Mouse (Mus musculus) G1E (cell line): ENCODE measurements around the gene Dstn. TPM values are rescaled to one million over a fixed set of nuclear protein-coding genes. Genes with fewer than 3 reads are reported as not detected.

Experiments used
- ATAC-seq: 2 replicates; pipeline ENCODE4 v1.8.0; 2016; ENCODE audit warnings: mild to moderate bottlenecking; ENCODE audit not compliant: insufficient number of reproducible peaks, poor library complexity, low FRiP score, severe bottlenecking; ENCODE audit errors: extremely low read depth
- DNase-seq: peaks from one replicate; pipeline ENCODE4 v3.0.0; 2012; ENCODE audit warnings: low spot score
- H3K27me3 ChIP-seq: 2 replicates; pipeline ENCODE4 v1.6.1; 2012; ENCODE audit warnings: mild to moderate bottlenecking, low read length, inconsistent platforms; ENCODE audit not compliant: insufficient read depth
- H3K36me3 ChIP-seq: replicated peaks from 2 replicates; pipeline ENCODE3; 2012; ENCODE audit warnings: mild to moderate bottlenecking, inconsistent platforms
- H3K4me1 ChIP-seq: 2 replicates; pipeline ENCODE4 v1.6.1; 2012; ENCODE audit warnings: low read depth, low read length, inconsistent platforms, mixed read lengths; ENCODE audit not compliant: insufficient read depth
- H3K4me3 ChIP-seq: 2 replicates; pipeline ENCODE4 v1.5.1; 2012; ENCODE audit warnings: low read depth, mild to moderate bottlenecking, inconsistent platforms, low read length, moderate library complexity, mixed read lengths
- H3K9me3 ChIP-seq: replicated peaks from 2 replicates; pipeline ENCODE4 v1.6.1; 2012; ENCODE audit warnings: inconsistent platforms
- CTCF ChIP-seq: IDR thresholded peaks from 2 replicates; pipeline ENCODE4 v1.5.1; 2012; ENCODE audit warnings: low read depth, low read length, inconsistent platforms, mixed read lengths
- GATA1 ChIP-seq: IDR thresholded peaks from 2 replicates; pipeline ENCODE4 v1.6.1; 2012; ENCODE audit warnings: borderline replicate concordance, low read length, inconsistent platforms, mixed read lengths
- GATA2 ChIP-seq: IDR thresholded peaks from 2 replicates; pipeline ENCODE4 v1.6.1; 2012; ENCODE audit warnings: low read depth, low read length, inconsistent platforms, borderline replicate concordance
- POLR2AphosphoS5 ChIP-seq: IDR thresholded peaks from 2 replicates; pipeline ENCODE4 v1.6.1; 2012; ENCODE audit warnings: low read depth, low read length, inconsistent platforms; ENCODE audit not compliant: insufficient replicate concordance
- TAL1 ChIP-seq: conservative IDR thresholded peaks from 2 replicates; pipeline ENCODE4 v1.6.1; 2012; ENCODE audit warnings: low read depth, low read length, inconsistent platforms, mixed read lengths
- polyA plus RNA-seq: library from polyadenylated mRNA; stranded (reverse); fragments of >175 nt; gene quantifications from 2 replicates; pipeline ENCODE4 v1.2.3, GENCODE M21; 2012
- total RNA-seq, 2 experiments: library from RNA; stranded (forward) in 1 of 2; stranded (reverse) in 1 of 2; fragments of 200-1000 nt in 1 of 2; fragments of >200 nt in 1 of 2; fragmentation: Nextera tagmentation in 1 of 2; gene quantifications; 2 replicates each; pipeline ENCODE4 v1.2.3; 2014 to 2017

Gene Dstn
- 51.3 and 59.6 TPM in 2 replicates for total RNA-seq (2014; fragmentation: Nextera tagmentation)
- 94.2 and 97.9 TPM in 2 replicates for total RNA-seq (2017)
- polyA plus RNA-seq = 2.5 and 7.8 TPM in 2 replicates

DNA sequence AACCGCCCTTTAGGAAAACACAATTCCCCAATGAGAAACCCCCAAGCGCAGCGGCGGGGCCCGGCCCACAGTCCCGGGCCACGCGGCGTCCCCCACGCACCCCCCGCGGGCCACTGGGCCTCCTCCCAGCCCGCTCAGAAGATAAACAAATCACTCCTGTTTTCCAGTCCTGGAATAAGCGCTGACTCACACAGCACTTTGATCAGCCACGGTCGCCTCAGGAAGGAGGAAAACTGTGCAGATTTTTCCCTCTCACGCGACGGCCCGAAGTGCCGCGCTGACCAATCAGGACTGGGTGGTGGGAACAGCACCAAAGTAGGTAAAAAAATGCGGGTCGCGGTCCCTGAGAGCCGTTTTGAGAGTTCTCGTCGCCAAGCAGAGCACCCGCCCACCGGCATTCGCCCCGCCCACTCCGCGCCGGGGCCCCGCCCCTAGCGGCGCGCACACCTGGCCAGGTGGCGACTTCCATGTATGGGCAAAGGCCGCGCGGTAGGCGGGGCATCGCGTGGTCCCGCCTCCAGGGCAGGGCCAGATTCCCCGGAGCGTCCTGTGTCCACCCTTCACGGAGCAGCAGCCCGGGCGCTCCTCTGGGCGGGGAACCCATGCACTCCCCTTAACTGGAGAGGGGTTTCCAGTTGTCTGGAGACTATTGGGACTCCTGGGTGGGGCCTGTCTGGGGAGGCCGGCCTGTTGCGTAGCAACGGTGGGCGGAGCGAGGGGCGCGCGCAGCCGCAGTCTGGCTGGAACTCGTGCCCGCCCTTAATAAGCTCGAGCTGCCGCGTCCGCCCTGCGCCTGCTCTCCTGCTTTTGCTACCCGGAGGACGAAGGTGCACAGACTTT lies at the start of gene Dstn:
Gene Dstn (plus strand): TSS at position 561 of the 840 bp plus-strand sequence.
- DNase-seq = peak; percentile 70
- ATAC-seq = peak; percentile 62
- H3K9me3 ChIP-seq = no peaks in the 10 kb centered on the region
- H3K36me3 ChIP-seq = no peaks in the 10 kb centered on the region
- H3K27me3 ChIP-seq = no peaks in the 10 kb centered on the region
- TF ChIP-seq CTCF (no peak), GATA2 (no peak), TAL1 (no peak), POLR2AphosphoS5 (no peak), GATA1 (no peak)
- H3K4me1 ChIP-seq = peaks cover 50% of the 10 kb centered on the region
- H3K4me3 ChIP-seq = peak within 1 kb of the TSS; percentile 84

DNA sequence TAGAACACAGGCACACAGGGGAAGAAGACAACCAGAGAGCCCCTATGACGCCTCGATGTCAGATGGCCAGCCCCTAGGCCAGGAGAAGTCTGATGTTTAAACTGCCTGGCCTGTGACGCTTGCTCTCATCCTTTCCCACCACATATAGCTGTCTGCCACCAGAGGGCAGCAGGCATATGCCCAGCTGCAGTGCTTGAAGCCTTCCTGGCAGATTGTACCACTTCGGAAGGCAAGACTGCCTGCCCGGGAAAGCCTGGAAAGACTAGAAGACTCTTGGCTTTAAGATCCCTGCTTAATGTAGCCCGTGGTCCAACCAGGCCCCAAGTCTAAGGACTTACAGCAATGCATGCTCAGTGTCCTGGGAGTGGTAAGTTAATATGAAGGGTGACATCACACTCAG lies 47.8 kb upstream of the Dstn start:
- H3K36me3 ChIP-seq = no peaks in the 10 kb centered on the region
- ATAC-seq (peak; percentile 32; the same call in 1 of the 2 replicates), DNase-seq (peak; percentile 27)
- H3K9me3 ChIP-seq = no peaks in the 10 kb centered on the region
- TF ChIP-seq POLR2AphosphoS5 = no peak
- no peak for TF ChIP-seq TAL1
- no peak for TF ChIP-seq GATA1
- TF ChIP-seq GATA2 = no peak
- peak; percentile 59 for TF ChIP-seq CTCF
- H3K4me3 ChIP-seq = no peak overlapping the region
- H3K27me3 ChIP-seq = no peaks in the 10 kb centered on the region
- H3K4me1 ChIP-seq = no peaks in the 10 kb centered on the region

DNA sequence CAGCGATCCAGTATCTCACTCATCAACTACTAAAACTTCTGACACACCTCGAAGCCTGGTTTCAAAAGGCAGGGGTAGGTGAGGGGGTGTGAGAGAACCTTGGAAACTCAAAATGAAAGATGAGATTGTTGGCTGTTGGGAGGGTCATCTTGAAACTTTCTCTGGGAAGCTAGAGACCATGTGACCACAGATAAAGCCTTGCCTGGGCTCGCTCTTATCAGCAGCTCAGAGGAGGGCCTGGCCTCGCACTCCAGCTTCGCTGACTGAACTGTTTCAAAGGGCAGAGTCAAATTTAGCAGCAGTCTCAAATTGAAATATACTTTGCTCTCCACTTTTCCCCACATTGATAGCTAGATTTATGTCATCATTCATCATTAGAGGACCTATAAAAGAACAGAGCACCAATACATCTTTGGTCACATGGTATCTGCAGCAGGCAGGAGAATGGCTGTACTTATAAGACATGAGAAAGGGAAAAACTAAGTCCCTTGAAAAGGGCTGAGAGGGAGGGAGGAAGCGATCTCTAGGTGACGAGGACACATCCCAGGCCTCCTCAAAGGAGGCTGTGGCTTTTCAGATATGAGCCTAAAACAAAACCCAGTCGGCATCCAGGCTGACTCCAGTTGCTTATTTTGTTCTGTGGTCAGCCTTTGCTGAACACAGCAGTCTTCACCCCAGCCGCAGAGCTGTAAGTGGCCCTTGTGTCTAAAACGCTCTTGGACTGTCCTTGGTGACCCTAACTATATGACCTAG lies 44.0 kb upstream of the Dstn start:
- no peak overlapping the region for H3K4me3 ChIP-seq
- H3K4me1 ChIP-seq = no peaks in the 10 kb centered on the region
- TF ChIP-seq TAL1 = no peak
- no peak for TF ChIP-seq GATA1
- TF ChIP-seq POLR2AphosphoS5 = no peak
- no peak for TF ChIP-seq CTCF
- no peak for TF ChIP-seq GATA2
- H3K27me3 ChIP-seq = no peaks in the 10 kb centered on the region
- ATAC-seq (peak; percentile 34; the same call in 1 of the 2 replicates), DNase-seq (no peak)
- no peaks in the 10 kb centered on the region for H3K9me3 ChIP-seq
- H3K36me3 ChIP-seq = no peaks in the 10 kb centered on the region

GRCm38 (mm10) chr2:143876026-143876425 lies 39.1 kb upstream of the Dstn start:
- H3K4me3 ChIP-seq = no peak overlapping the region
- ATAC-seq (no peak), DNase-seq (no peak)
- TF ChIP-seq GATA2 (no peak), TAL1 (no peak), POLR2AphosphoS5 (no peak), CTCF (no peak), GATA1 (no peak)
- H3K27me3 ChIP-seq = no peaks in the 10 kb centered on the region
- H3K9me3 ChIP-seq = no peaks in the 10 kb centered on the region
- H3K36me3 ChIP-seq = no peaks in the 10 kb centered on the region
- H3K4me1 ChIP-seq = no peaks in the 10 kb centered on the region

DNA sequence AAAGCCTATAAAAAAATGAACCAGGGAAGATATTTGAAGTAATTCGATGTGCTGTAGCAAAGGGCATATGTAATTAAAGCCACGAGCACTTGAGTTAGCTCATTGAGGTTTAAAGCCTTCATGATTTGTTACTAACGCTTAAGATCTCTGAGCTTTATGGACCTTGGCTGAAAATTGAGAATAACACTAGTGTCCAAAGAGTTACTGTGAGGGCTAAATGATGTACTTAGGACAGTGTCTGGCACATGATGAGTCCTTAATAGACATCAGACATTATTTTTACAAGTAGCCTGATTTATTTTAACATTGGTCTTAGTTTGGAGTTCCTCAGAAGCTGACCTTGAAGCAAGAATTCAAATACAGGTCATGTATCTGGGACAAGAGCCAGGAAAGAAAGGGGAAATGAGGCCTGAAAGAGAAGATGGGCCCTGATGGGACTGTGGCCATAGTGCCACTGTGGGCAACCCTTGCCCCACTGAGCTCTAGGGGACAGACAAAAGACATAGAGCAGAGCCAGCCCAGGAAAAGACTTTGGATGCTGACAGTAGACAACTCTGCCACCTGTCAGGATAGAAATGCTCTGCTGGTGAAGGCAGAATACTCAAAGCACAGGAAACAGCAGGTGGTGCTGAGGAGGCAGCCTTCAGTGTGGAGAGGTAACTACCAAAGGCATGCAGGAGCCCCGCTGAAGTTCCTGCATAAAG lies 38.0 kb upstream of the Dstn start:
- TF ChIP-seq TAL1 (no peak), GATA1 (no peak), POLR2AphosphoS5 (no peak), CTCF (no peak), GATA2 (no peak)
- Histone ChIP-seq H3K4me1 (no peaks in the 10 kb centered on the region), H3K4me3 (no peak overlapping the region), H3K27me3 (no peaks in the 10 kb centered on the region; the same call in 1 of the 2 replicates), H3K36me3 (no peaks in the 10 kb centered on the region), H3K9me3 (no peaks in the 10 kb centered on the region)
- ATAC-seq (no peak), DNase-seq (no peak)
